Mouse (Mus musculus) heart, embryonic 14.5 days (tissue): ENCODE data around the gene Srd5a2. TPM values are rescaled to one million over a fixed set of nuclear protein-coding genes. Genes with fewer than 3 reads are reported as not detected.

ENCODE experiments used
- ATAC-seq: fragments of 200-750 bp; cut with Nextera tagmentation; 2 replicates; pipeline ENCODE4 v1.8.0; 2017; ENCODE audit warnings: low read depth, moderate TSS enrichment; ENCODE audit not compliant: insufficient number of reproducible peaks, insufficient read depth, low FRiP score
- H3K27ac ChIP-seq, 2 experiments: fragments of 200-500 bp in 1 of 2; fragments of 300-500 bp in 1 of 2; sonication (generic) in 1 of 2; replicated peaks in 1 of 2; 2 replicates each; pipeline ENCODE4 v1.5.1; 2012 to 2014; ENCODE audit warnings: low read depth in 2 of 2, low read length in 2 of 2, control low read depth in 1 of 2, mild to moderate bottlenecking in 1 of 2, mixed read lengths in 1 of 2; ENCODE audit not compliant: control insufficient read depth in 1 of 2, insufficient read depth in 1 of 2
- H3K27me3 ChIP-seq: fragments of 300-500 bp; sonication (generic); 2 replicates; pipeline ENCODE4 v1.6.1; 2014; ENCODE audit warnings: mild to moderate bottlenecking, low read length, control low read depth; ENCODE audit not compliant: control insufficient read depth, insufficient read depth
- H3K36me3 ChIP-seq: fragments of 300-500 bp; sonication (generic); 2 replicates; pipeline ENCODE4 v1.6.1; 2014; ENCODE audit warnings: mild to moderate bottlenecking, control low read depth, low read length, mixed read lengths; ENCODE audit not compliant: control insufficient read depth, insufficient read depth
- H3K4me1 ChIP-seq, 2 experiments: fragments of 200-500 bp in 1 of 2; fragments of 300-500 bp in 1 of 2; sonication (generic) in 1 of 2; 2 replicates each; pipeline ENCODE4 v1.6.1; 2012 to 2014; ENCODE audit warnings: low read length in 2 of 2, control low read depth in 1 of 2, mixed read lengths in 1 of 2; ENCODE audit not compliant: control insufficient read depth in 2 of 2, insufficient read depth in 2 of 2
- H3K4me2 ChIP-seq: fragments of 300-500 bp; sonication (generic); 2 replicates; pipeline ENCODE4 v1.6.1; 2014; ENCODE audit warnings: mild to moderate bottlenecking, low read length
- H3K4me3 ChIP-seq, 2 experiments: fragments of 200-500 bp in 1 of 2; fragments of 300-500 bp in 1 of 2; sonication (generic) in 1 of 2; 2 replicates each; pipeline ENCODE4 v1.5.1; 2012 to 2014; ENCODE audit warnings: low read length in 2 of 2, mild to moderate bottlenecking in 2 of 2, control low read depth in 1 of 2, low read depth in 1 of 2, moderate library complexity in 1 of 2; ENCODE audit not compliant: control insufficient read depth in 1 of 2, insufficient read depth in 1 of 2
- H3K9ac ChIP-seq: fragments of 300-500 bp; sonication (generic); 2 replicates; pipeline ENCODE4 v1.6.1; 2014; ENCODE audit warnings: mild to moderate bottlenecking, low read length
- H3K9me3 ChIP-seq: fragments of 300-500 bp; sonication (generic); 2 replicates; pipeline ENCODE4 v1.6.1; 2016; ENCODE audit warnings: low read length, control low read depth; ENCODE audit not compliant: control insufficient read depth
- WGBS: fragments of 180-500 bp; shearing (Covaris S2); extraction: QIAGEN DNeasy Blood & Tissue Kit; methylation state at CpG from one replicate; pipeline ENCODE4 v1.1.7; 2014; 5-methylcytosine and 5-hydroxymethylcytosine counted together
- polyA plus RNA-seq: library from polyadenylated mRNA; unstranded; fragments of >200 nt; fragmentation: Nextera tagmentation; extraction: Ambion mirVana; gene quantifications from 2 replicates; pipeline ENCODE4 v1.2.1, GENCODE M21; 2014

The Srd5a2 gene
- polyA plus RNA-seq, 1 experiment from 2014 or later = not detected

GRCm38 (mm10) chr17:73976066-73976465 is 71.7 kb downstream of the Srd5a2 start:
- Histone ChIP-seq H3K27ac (no peak overlapping the region), H3K4me1 (no peaks in the 10 kb centered on the region), H3K27me3 (no peaks in the 10 kb centered on the region), H3K4me2 (no peak overlapping the region), H3K4me3 (no peak overlapping the region), H3K36me3 (no peaks in the 10 kb centered on the region), H3K9me3 (no peaks in the 10 kb centered on the region), H3K9ac (no peak overlapping the region)
- ATAC-seq = no peak

DNA sequence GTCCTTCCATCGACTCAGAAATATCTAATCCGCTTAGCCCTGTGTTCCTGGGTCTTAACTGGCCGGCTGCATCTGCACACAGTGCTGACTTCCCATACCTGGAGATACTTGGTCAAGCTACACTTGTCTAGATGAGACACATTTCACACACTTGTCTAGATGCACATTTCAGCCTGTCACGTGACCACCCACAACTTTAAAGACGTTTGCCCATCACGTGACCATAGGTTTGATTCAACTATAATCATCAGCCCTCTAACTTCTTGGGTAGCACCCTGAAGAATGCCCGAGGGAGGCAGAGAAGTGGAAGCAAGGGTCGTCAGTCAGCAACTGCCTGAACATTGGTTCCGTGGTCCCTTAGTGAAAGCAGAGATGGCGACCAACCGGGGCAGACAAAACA is 75.1 kb downstream of the Srd5a2 start:
- Histone ChIP-seq H3K4me1 (peaks cover 3 to 6% of the 10 kb centered on the region in 2 experiments; a peak in 3 of 4 replicates), H3K9ac (no peak overlapping the region), H3K27me3 (no peaks in the 10 kb centered on the region), H3K4me2 (no peak overlapping the region), H3K4me3 (no peak overlapping the region), H3K27ac (no peak overlapping the region), H3K36me3 (no peaks in the 10 kb centered on the region), H3K9me3 (no peaks in the 10 kb centered on the region)
- no peak for ATAC-seq
- WGBS = 82% methylated on average over 11 of the region's 11 CpGs

DNA sequence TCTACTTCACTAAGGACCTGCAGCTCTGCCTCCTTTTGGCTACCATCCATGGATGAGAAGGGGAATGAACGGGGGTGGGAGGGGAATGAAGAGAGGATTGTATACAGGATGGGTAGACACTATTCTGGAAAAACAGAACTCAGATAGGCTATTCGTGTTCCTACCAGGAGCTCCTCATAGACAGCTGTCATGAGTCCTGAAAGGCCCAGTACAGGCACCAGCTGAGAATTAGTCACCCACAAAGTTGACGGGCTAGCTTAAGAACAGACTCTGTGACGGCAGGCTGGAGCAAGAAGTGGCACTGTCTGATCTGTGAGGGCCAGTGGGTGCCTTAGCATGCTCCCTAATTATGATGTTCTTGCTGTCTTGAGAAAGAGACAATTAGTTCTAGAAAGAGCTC is 76.4 kb downstream of the Srd5a2 start:
- ATAC-seq = no peak
- no peaks in the 10 kb centered on the region for H3K36me3 ChIP-seq
- H3K4me3 ChIP-seq = no peak overlapping the region
- no peak overlapping the region for H3K27ac ChIP-seq
- H3K9me3 ChIP-seq = no peaks in the 10 kb centered on the region
- peaks cover 3 to 6% of the 10 kb centered on the region in 2 experiments; a peak in 3 of 4 replicates for H3K4me1 ChIP-seq
- no peaks in the 10 kb centered on the region for H3K27me3 ChIP-seq
- 74% methylated on average over 4 of the region's 4 CpGs for WGBS
- H3K9ac ChIP-seq = no peak overlapping the region
- no peak overlapping the region for H3K4me2 ChIP-seq

DNA sequence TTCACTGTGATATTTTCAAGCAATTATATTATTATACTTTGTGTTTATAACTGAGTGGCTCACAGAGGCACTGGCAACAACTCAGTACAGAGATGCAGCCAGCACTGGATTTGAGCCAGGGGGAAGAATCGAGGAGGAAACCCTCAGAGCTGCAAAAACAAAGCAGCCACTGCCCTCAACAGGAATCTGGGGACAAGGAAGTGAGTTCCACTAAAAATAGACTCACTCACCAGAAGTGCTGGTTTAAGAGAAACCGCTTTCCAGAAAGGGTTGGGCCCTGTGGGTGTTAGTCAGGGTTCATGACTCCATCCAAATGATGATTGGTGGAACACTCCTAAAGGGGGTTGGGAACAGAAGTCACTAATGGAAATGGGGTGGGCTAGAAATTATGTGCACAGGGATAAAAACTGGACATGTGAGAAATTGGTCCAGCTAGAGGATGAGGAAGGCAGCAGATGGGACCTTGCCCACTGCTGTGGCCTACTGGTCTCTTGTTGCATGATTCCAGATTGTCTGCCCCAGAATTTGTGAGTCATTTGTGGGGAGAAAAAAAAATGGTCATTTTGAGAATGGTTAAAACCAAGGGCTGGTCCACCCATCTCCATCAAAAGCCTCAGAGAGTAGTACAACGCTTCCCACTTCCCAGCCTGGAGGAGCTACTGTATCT is 77.2 kb downstream of the Srd5a2 start:
- Histone ChIP-seq H3K9me3 (no peaks in the 10 kb centered on the region), H3K4me3 (no peak overlapping the region), H3K4me2 (no peak overlapping the region), H3K9ac (no peak overlapping the region), H3K36me3 (no peaks in the 10 kb centered on the region), H3K4me1 (peaks cover 3 to 6% of the 10 kb centered on the region in 2 experiments; a peak in 3 of 4 replicates), H3K27ac (0 out of 4 replicates have a peak overlapping the region, but pooled peaks of 1 of the 2 experiments have one; percentile 16), H3K27me3 (no peaks in the 10 kb centered on the region)
- ATAC-seq = no peak
- 30% methylated on average over 3 of the region's 3 CpGs for WGBS

Other genes starting within 250 kb of the Srd5a2 start
- gene Ehd3, start 243.8 kb downstream of the Srd5a2 start, polyA plus RNA-seq = 2.3 and 2.7 TPM in 2 replicates
- gene Xdh, start 97.7 kb downstream of the Srd5a2 start, polyA plus RNA-seq = 0.96 and 2.6 TPM in 2 replicates
- 77.4 and 80.7 TPM in 2 replicates for gene Memo1, start 247.6 kb upstream of the Srd5a2 start, polyA plus RNA-seq